Mouse (Mus musculus): ENCODE results near the gene Nrros. TPM values are rescaled to one million over a fixed set of nuclear protein-coding genes. Genes with fewer than 3 reads are reported as not detected.
"Not testable (repeated sequence)": the region's sequence is repeated elsewhere in the genome, so short reads cannot be mapped to it uniquely, and the experiment has no call there.

Gene Nrros
- total and polyA plus RNA-seq, 3 experiments, result 55.9 to 59.8 TPM; not detected in 1

- peak; percentile 32; the same call in 1 of the 2 replicates for TF ChIP-seq POLR2AphosphoS2 (IDR thresholded peaks at IDR 0.05; ENCODE audit: low read length)
- no peak for TF ChIP-seq MYB (IDR thresholded peaks at IDR 0.05; ENCODE audit: low read depth, low read length)
These were observed 65.7 kb downstream of the Nrros start, which contains the start of the genes Pigx and Cep19 (continued) for GRCm38 (mm10) chr16:32099638-32100150.

- Histone ChIP-seq H3K9ac (ENCODE audit: control insufficient read depth, low read depth, low read length, poor library complexity, severe bottlenecking) (peak overlapping the region; percentile 87), H3K79me2 (ENCODE audit: control insufficient read depth, insufficient read depth, low read length, poor library complexity) (peaks cover 6% of the 10 kb centered on the region), H3K27ac (ENCODE audit: control insufficient read depth, low read depth, low read length) (0 out of 2 replicates have a peak overlapping the region, but pooled peaks have one; percentile 22), H3K4me1 (ENCODE audit: control insufficient read depth in 1 of 2, insufficient read depth in 2 of 2, low read length in 2 of 2) (no peaks in the 10 kb centered on the region; a peak in 2 of 4 replicates), H3K9me3 (replicated peaks; ENCODE audit: insufficient read depth, low read length) (no peaks in the 10 kb centered on the region), H3K36me3 (ENCODE audit: control insufficient read depth in 1 of 2, insufficient read depth in 2 of 2, low read length in 2 of 2) (peaks cover 0 to 9% of the 10 kb centered on the region in 2 experiments; a peak in 2 of 4 replicates), H3K4me3 (ENCODE audit: control insufficient read depth in 1 of 2, insufficient read depth in 1 of 2, low read depth in 2 of 2, low read length in 2 of 2) (peak overlapping the region; percentile 81 to 87), H3K27me3 (ENCODE audit: control insufficient read depth in 1 of 2, insufficient read depth in 2 of 2, low read length in 2 of 2) (no peaks in the 10 kb centered on the region)
- no peak for DNase-seq (ENCODE audit: low read depth, low spot score)
- 0 out of 2 replicates have a peak, but pooled peaks have one; percentile 7 for TF ChIP-seq TCF12 (IDR thresholded peaks at IDR 0.05; ENCODE audit: low read depth, low read length)
- no peak for TF ChIP-seq GABPA (IDR thresholded peaks at IDR 0.05; ENCODE audit: low read depth, low read length)
These were observed 66.3 kb downstream of the Nrros start for GRCm38 (mm10) chr16:32098897-32099637.

GRCm38 (mm10) chr16:32097757-32098156 lies 67.6 kb downstream of the Nrros start:
- H3K27me3 ChIP-seq (ENCODE audit: control insufficient read depth in 1 of 2, insufficient read depth in 2 of 2, low read length in 2 of 2); H3K27ac ChIP-seq (ENCODE audit: control insufficient read depth, low read depth, low read length); H3K9me3 ChIP-seq (replicated peaks; ENCODE audit: insufficient read depth, low read length); H3K79me2 ChIP-seq (ENCODE audit: control insufficient read depth, insufficient read depth, low read length, poor library complexity); H3K9ac ChIP-seq (ENCODE audit: control insufficient read depth, low read depth, low read length, poor library complexity, severe bottlenecking); H3K4me3 ChIP-seq (ENCODE audit: control insufficient read depth in 1 of 2, insufficient read depth in 1 of 2, low read depth in 2 of 2, low read length in 2 of 2); DNase-seq (ENCODE audit: low read depth, low spot score); H3K4me1 ChIP-seq (ENCODE audit: control insufficient read depth in 1 of 2, insufficient read depth in 2 of 2, low read length in 2 of 2); H3K36me3 ChIP-seq (ENCODE audit: control insufficient read depth in 1 of 2, insufficient read depth in 2 of 2, low read length in 2 of 2): not testable (repeated sequence)

Other genes starting within 250 kb of the Nrros start
- 0.23 and 0.26 TPM in 2 replicates for gene Pigz, start 231.7 kb downstream of the Nrros start, total RNA-seq (2012; rRNA removed)
- under 1 TPM in 1 of 2 experiments, not detected in 1; 0.28 TPM for gene Pigz, start 231.7 kb downstream of the Nrros start, polyA plus RNA-seq (2012; ENCODE audit: insufficient read depth in 1 of 2, insufficient read length in 2 of 2, low read depth in 1 of 2, low replicate concordance in 2 of 2, missing spikeins in 1 of 2)
- gene 0610012G03Rik, start 217.1 kb downstream of the Nrros start, total RNA-seq (2012; rRNA removed), result 41.9 and 44.4 TPM in 2 replicates
- gene 0610012G03Rik, start 217.1 kb downstream of the Nrros start, polyA plus RNA-seq (2012; ENCODE audit: insufficient read depth in 1 of 2, insufficient read length in 2 of 2, low read depth in 1 of 2, low replicate concordance in 2 of 2, missing spikeins in 1 of 2), result 10 to 100 TPM in 1 of 2 experiments, not detected in 1; 56.2 TPM
- gene Ncbp2, start 217.1 kb downstream of the Nrros start, total RNA-seq (2012; rRNA removed), result 79.6 and 100 TPM in 2 replicates
- gene Ncbp2, start 217.1 kb downstream of the Nrros start, polyA plus RNA-seq (2012; ENCODE audit: insufficient read depth in 1 of 2, insufficient read length in 2 of 2, low read depth in 1 of 2, low replicate concordance in 2 of 2, missing spikeins in 1 of 2), result 100 to 1,000 TPM in 1 of 2 experiments, not detected in 1; 222 TPM
- gene Senp5, start 162.3 kb downstream of the Nrros start, total RNA-seq (2012; rRNA removed), result 9.2 and 10.3 TPM in 2 replicates
- 10 to 100 TPM in 1 of 2 experiments, not detected in 1; 12.5 TPM for gene Senp5, start 162.3 kb downstream of the Nrros start, polyA plus RNA-seq (2012; ENCODE audit: insufficient read depth in 1 of 2, insufficient read length in 2 of 2, low read depth in 1 of 2, low replicate concordance in 2 of 2, missing spikeins in 1 of 2)
- 23.0 and 23.4 TPM in 2 replicates for gene Pak2, start 86.3 kb downstream of the Nrros start, total RNA-seq (2012; rRNA removed)
- gene Pak2, start 86.3 kb downstream of the Nrros start, polyA plus RNA-seq (2012; ENCODE audit: insufficient read depth in 1 of 2, insufficient read length in 2 of 2, low read depth in 1 of 2, low replicate concordance in 2 of 2, missing spikeins in 1 of 2), result 10 to 100 TPM; 34.1 to 67.2 TPM
- 22.3 and 24.0 TPM in 2 replicates for gene Pigx, start 65.9 kb downstream of the Nrros start, total RNA-seq (2012; rRNA removed)
- gene Pigx, start 65.9 kb downstream of the Nrros start, polyA plus RNA-seq (2012; ENCODE audit: insufficient read depth in 1 of 2, insufficient read length in 2 of 2, low read depth in 1 of 2, low replicate concordance in 2 of 2, missing spikeins in 1 of 2), result 10 to 100 TPM in 1 of 2 experiments, not detected in 1; 29.5 TPM
- gene Cep19, start 65.8 kb downstream of the Nrros start, total RNA-seq (2012; rRNA removed), result 7.1 and 7.3 TPM in 2 replicates
- 1 to 10 TPM in 1 of 2 experiments, not detected in 1; 8.7 TPM for gene Cep19, start 65.8 kb downstream of the Nrros start, polyA plus RNA-seq (2012; ENCODE audit: insufficient read depth in 1 of 2, insufficient read length in 2 of 2, low read depth in 1 of 2, low replicate concordance in 2 of 2, missing spikeins in 1 of 2)
- gene Bex6, start 14.2 kb upstream of the Nrros start, total RNA-seq (2012; rRNA removed), result not detected in 2 replicates
- not detected for gene Bex6, start 14.2 kb upstream of the Nrros start, polyA plus RNA-seq (2012; ENCODE audit: insufficient read depth in 1 of 2, insufficient read length in 2 of 2, low read depth in 1 of 2, low replicate concordance in 2 of 2, missing spikeins in 1 of 2)
- 17.5 and 19.3 TPM in 2 replicates for gene Fbxo45, start 81.6 kb upstream of the Nrros start, total RNA-seq (2012; rRNA removed)
- 10 to 100 TPM in 1 of 2 experiments, not detected in 1; 15.4 TPM for gene Fbxo45, start 81.6 kb upstream of the Nrros start, polyA plus RNA-seq (2012; ENCODE audit: insufficient read depth in 1 of 2, insufficient read length in 2 of 2, low read depth in 1 of 2, low replicate concordance in 2 of 2, missing spikeins in 1 of 2)
- 16.8 and 18.0 TPM in 2 replicates for gene Wdr53, start 81.6 kb upstream of the Nrros start, total RNA-seq (2012; rRNA removed)
- 10 to 100 TPM in 1 of 2 experiments, not detected in 1; 20.9 TPM for gene Wdr53, start 81.6 kb upstream of the Nrros start, polyA plus RNA-seq (2012; ENCODE audit: insufficient read depth in 1 of 2, insufficient read length in 2 of 2, low read depth in 1 of 2, low replicate concordance in 2 of 2, missing spikeins in 1 of 2)
- gene Smco1, start 105.9 kb upstream of the Nrros start, total RNA-seq (2012; rRNA removed), result not detected in 2 replicates
- not detected for gene Smco1, start 105.9 kb upstream of the Nrros start, polyA plus RNA-seq (2012; ENCODE audit: insufficient read depth in 1 of 2, insufficient read length in 2 of 2, low read depth in 1 of 2, low replicate concordance in 2 of 2, missing spikeins in 1 of 2)
- gene Rnf168, start 111.9 kb upstream of the Nrros start, total RNA-seq (2012; rRNA removed), result 17.6 TPM in 2 replicates
- gene Rnf168, start 111.9 kb upstream of the Nrros start, polyA plus RNA-seq (2012; ENCODE audit: insufficient read depth in 1 of 2, insufficient read length in 2 of 2, low read depth in 1 of 2, low replicate concordance in 2 of 2, missing spikeins in 1 of 2), result 10 to 100 TPM; 14.9 to 61.5 TPM
- gene Ubxn7, start 166.7 kb upstream of the Nrros start, total RNA-seq (2012; rRNA removed), result 8.1 and 8.9 TPM in 2 replicates
- gene Ubxn7, start 166.7 kb upstream of the Nrros start, polyA plus RNA-seq (2012; ENCODE audit: insufficient read depth in 1 of 2, insufficient read length in 2 of 2, low read depth in 1 of 2, low replicate concordance in 2 of 2, missing spikeins in 1 of 2), result 10 to 100 TPM; 11.0 to 51.2 TPM
- gene Tm4sf19, start 234.9 kb upstream of the Nrros start, total RNA-seq (2012; rRNA removed), result not detected in 2 replicates
- under 1 TPM in 1 of 2 experiments, not detected in 1; 0.06 TPM for gene Tm4sf19, start 234.9 kb upstream of the Nrros start, polyA plus RNA-seq (2012; ENCODE audit: insufficient read depth in 1 of 2, insufficient read length in 2 of 2, low read depth in 1 of 2, low replicate concordance in 2 of 2, missing spikeins in 1 of 2)